Mouse (Mus musculus): ENCODE data around the gene Atp6v0c. TPM values are rescaled to one million over a fixed set of nuclear protein-coding genes. Genes with fewer than 3 reads are reported as not detected.

Gene Atp6v0c
- total RNA-seq, 2 experiments from 2014 or later = 1,211 to 1,240 TPM

GRCm38 (mm10) chr17:24197032-24197824 lies 27.7 kb upstream of the Atp6v0c start:
- TF ChIP-seq CTCF (IDR thresholded peaks at IDR 0.05) = no peak
- DNase-seq (ENCODE audit: extremely low spot score in 1 of 2, low spot score in 2 of 2) = peak in 1 of 2 experiments; percentile 39
- peak overlapping the region; percentile 84; the same call in 1 of the 2 replicates for H3K27ac ChIP-seq
- H3K4me3 ChIP-seq = no peak overlapping the region
- intact Hi-C loops (cut with DNase I) = no loop called here

- no peak for TF ChIP-seq CTCF (IDR thresholded peaks at IDR 0.05)
- Histone ChIP-seq H3K27ac (no peak overlapping the region), H3K4me3 (no peak overlapping the region)
- intact Hi-C loops (cut with DNase I) = no loop called here
- DNase-seq (ENCODE audit: extremely low spot score in 1 of 2, low spot score in 2 of 2) = no peak
Observed at GRCm38 (mm10) chr17:24195349-24195748, 25.8 kb upstream of the Atp6v0c start.

- DNase-seq (ENCODE audit: extremely low spot score in 1 of 2, low spot score in 2 of 2) = no peak
- Histone ChIP-seq H3K27ac (no peak overlapping the region), H3K4me3 (no peak overlapping the region)
- intact Hi-C loops (cut with DNase I) = no loop called here
- no peak for TF ChIP-seq CTCF (IDR thresholded peaks at IDR 0.05)
Observed at GRCm38 (mm10) chr17:24193769-24194168, 24.3 kb upstream of the Atp6v0c start.

GRCm38 (mm10) chr17:24193268-24193667 lies 23.8 kb upstream of the Atp6v0c start:
- no peak for DNase-seq (ENCODE audit: extremely low spot score in 1 of 2, low spot score in 2 of 2)
- Histone ChIP-seq H3K27ac (no peak overlapping the region), H3K4me3 (no peak overlapping the region)
- no peak for TF ChIP-seq CTCF (IDR thresholded peaks at IDR 0.05)
- intact Hi-C loops (cut with DNase I) = no loop called here

GRCm38 (mm10) chr17:24192848-24193247 lies 23.3 kb upstream of the Atp6v0c start:
- Histone ChIP-seq H3K27ac (no peak overlapping the region), H3K4me3 (no peak overlapping the region)
- no peak for TF ChIP-seq CTCF (IDR thresholded peaks at IDR 0.05)
- intact Hi-C loops (cut with DNase I) = no loop called here
- DNase-seq (ENCODE audit: extremely low spot score in 1 of 2, low spot score in 2 of 2) = no peak

GRCm38 (mm10) chr17:24191481-24191880 lies 22.0 kb upstream of the Atp6v0c start:
- intact Hi-C loops (cut with DNase I) = no loop called here
- Histone ChIP-seq H3K4me3 (no peak overlapping the region), H3K27ac (no peak overlapping the region; the same call in 1 of the 2 replicates)
- DNase-seq (ENCODE audit: extremely low spot score in 1 of 2, low spot score in 2 of 2) = no peak
- no peak for TF ChIP-seq CTCF (IDR thresholded peaks at IDR 0.05)

GRCm38 (mm10) chr17:24190934-24191333 lies 21.4 kb upstream of the Atp6v0c start:
- no peak for DNase-seq (ENCODE audit: extremely low spot score in 1 of 2, low spot score in 2 of 2)
- no peak for TF ChIP-seq CTCF (IDR thresholded peaks at IDR 0.05)
- Histone ChIP-seq H3K27ac (no peak overlapping the region), H3K4me3 (no peak overlapping the region)
- intact Hi-C loops (cut with DNase I) = no loop called here

GRCm38 (mm10) chr17:24174259-24174658 lies 4.8 kb upstream of the Atp6v0c start:
- no peak for DNase-seq (ENCODE audit: extremely low spot score in 1 of 2, low spot score in 2 of 2)
- intact Hi-C loops (cut with DNase I) = loop anchor here (5.0 kb wide), 3 partner anchors 178 to 238 kb away; partner anchors contain the start of genes Abca17, Abca3 and Rnps1
- no peak overlapping the region for H3K27ac ChIP-seq

GRCm38 (mm10) chr17:24173423-24173822 lies 3.9 kb upstream of the Atp6v0c start:
- DNase-seq (ENCODE audit: extremely low spot score in 1 of 2, low spot score in 2 of 2) = peak; percentile 54 to 64
- TF ChIP-seq CTCF (IDR thresholded peaks at IDR 0.05) = peak; percentile 94
- Histone ChIP-seq H3K27ac (no peak overlapping the region), H3K4me3 (no peak overlapping the region)
- intact Hi-C loops (cut with DNase I) = loop anchor here (2.0 to 5.0 kb wide), 4 partner anchors 133 to 239 kb away; partner anchors contain the start of genes Abca17, Abca3 and Rnps1

More at GRCm38 (mm10) chr17:24174259-24174658, 4.8 kb upstream of the Atp6v0c start:
- TF ChIP-seq CTCF (IDR thresholded peaks at IDR 0.05) = no peak
- no peak overlapping the region for H3K4me3 ChIP-seq

GRCm38 (mm10) chr17:24171738-24172137 lies 2.2 kb upstream of the Atp6v0c start:
- intact Hi-C loops (cut with DNase I) = loop anchor here (2.0 to 5.0 kb wide), 4 partner anchors 135 to 241 kb away; partner anchors contain the start of genes Abca17, Abca3 and Rnps1
- Histone ChIP-seq H3K4me3 (no peak overlapping the region), H3K27ac (no peak overlapping the region)
- no peak for DNase-seq (ENCODE audit: extremely low spot score in 1 of 2, low spot score in 2 of 2)
- no peak for TF ChIP-seq CTCF (IDR thresholded peaks at IDR 0.05)

- DNase-seq (ENCODE audit: extremely low spot score in 1 of 2, low spot score in 2 of 2) = no peak
- Histone ChIP-seq H3K4me3 (no peak overlapping the region), H3K27ac (peak overlapping the region; percentile 100)
- intact Hi-C loops (cut with DNase I) = loop anchor here (5.0 kb wide), 3 partner anchors 182 to 242 kb away; partner anchors contain the start of genes Abca17, Abca3 and Rnps1
- TF ChIP-seq CTCF (IDR thresholded peaks at IDR 0.05) = no peak
Observed at GRCm38 (mm10) chr17:24170729-24171128, 1.2 kb upstream of the Atp6v0c start.

- intact Hi-C loops (cut with DNase I) = loop anchor here (5.0 kb wide), 3 partner anchors 182 to 242 kb away; partner anchors contain the start of genes Abca17, Abca3 and Rnps1
- Histone ChIP-seq H3K27ac (peak overlapping the region; percentile 100), H3K4me3 (peak overlapping the region; percentile 98)
- TF ChIP-seq CTCF (IDR thresholded peaks at IDR 0.05) = no peak
- DNase-seq (ENCODE audit: extremely low spot score in 1 of 2, low spot score in 2 of 2) = no peak
Observed at GRCm38 (mm10) chr17:24170125-24170524, 623 bp upstream of the Atp6v0c start.

All from left cerebral cortex, adult 2 months (tissue).